In genomic region chr19:10658406-10658805, GRCm38 (mm10) we compare ENCODE assay signal across 30 mouse cellular contexts. TPM values are rescaled to one million over a fixed set of nuclear protein-coding genes. Genes with fewer than 3 reads are reported as not detected.
A peak's percentile ranks its signal among the peaks of the same experiment; 100 is the strongest.
DNase-seq lines count a peak whose midpoint lies in the region; ATAC-seq and TF ChIP-seq lines count a peak whose summit lies in the region.
"Had no signal": no experiment of that assay in that cellular context is flagged by ENCODE, and none has a peak within 500 bp of the region (broad histone marks: within the 10 kb centered on the region; RNA-seq: fewer than 3 reads in every experiment).

No protein-coding gene starts in this region.

- 44% methylated on average over 2 of the region's 2 CpGs for WGBS in intestine, postnatal 0 days
- 70% methylated on average over 2 of the region's 2 CpGs for WGBS in liver, embryonic 11.5 days
- 59% methylated on average over 2 of the region's 2 CpGs for WGBS in liver, embryonic 14.5 days (ENCODE audit: insufficient replicate concordance)
- WGBS in liver, postnatal 0 days (ENCODE audit: insufficient replicate concordance): 52% methylated on average over 2 of the region's 2 CpGs

- no peak for TF ChIP-seq EP300 in liver, embryonic 14.5 days (IDR thresholded peaks at IDR 0.05; ENCODE audit: low read depth)
- peak; percentile 72 for TF ChIP-seq EP300 in liver, postnatal 0 days (IDR thresholded peaks at IDR 0.05; ENCODE audit: low read depth)

- no peaks in the 10 kb centered on the region for H3K36me3 ChIP-seq in intestine, postnatal 0 days (ENCODE audit: control insufficient read depth, insufficient read depth)
- no peaks in the 10 kb centered on the region for H3K36me3 ChIP-seq in liver, embryonic 11.5 days (ENCODE audit: control insufficient read depth, insufficient read depth, low read length)
- H3K36me3 ChIP-seq in liver, embryonic 14.5 days (replicated peaks; ENCODE audit: control insufficient read depth, insufficient read depth, low read depth): no peaks in the 10 kb centered on the region; the same call in 1 of the 2 replicates
- peaks cover 9% of the 10 kb centered on the region for H3K36me3 ChIP-seq in liver, postnatal 0 days (replicated peaks; ENCODE audit: insufficient read depth, low read length)
- H3K36me3 ChIP-seq: forebrain, embryonic 10.5 days; heart, embryonic 12.5 days; heart, embryonic 15.5 days; hindbrain, embryonic 10.5 days; hindbrain, embryonic 13.5 days had no signal

- peaks cover 4% of the 10 kb centered on the region; the same call in 1 of the 2 replicates for H3K4me1 ChIP-seq in intestine, postnatal 0 days (replicated peaks; ENCODE audit: control insufficient read depth, insufficient read depth, low read length)
- peaks cover 58% of the 10 kb centered on the region for H3K4me1 ChIP-seq in liver, embryonic 11.5 days (replicated peaks; ENCODE audit: control insufficient read depth, insufficient read depth, low read length)
- peaks cover 60 to 74% of the 10 kb centered on the region in 2 experiments for H3K4me1 ChIP-seq in liver, embryonic 14.5 days (replicated peaks; ENCODE audit: control insufficient read depth in 2 of 2, insufficient read depth in 2 of 2, low read length in 1 of 2)
- peaks cover 25% of the 10 kb centered on the region for H3K4me1 ChIP-seq in liver, postnatal 0 days (ENCODE audit: insufficient read depth)
- H3K4me1 ChIP-seq: forebrain, embryonic 10.5 days; forebrain, embryonic 13.5 days; hindbrain, embryonic 13.5 days had no signal

- no peak overlapping the region for H3K9ac ChIP-seq in intestine, postnatal 0 days (ENCODE audit: low read depth, low read length)
- H3K9ac ChIP-seq in liver, embryonic 11.5 days (ENCODE audit: low read depth, low read length): no peak overlapping the region
- no peak overlapping the region for H3K9ac ChIP-seq in liver, embryonic 14.5 days (replicated peaks)
- H3K9ac ChIP-seq in liver, postnatal 0 days (replicated peaks): peak overlapping the region; percentile 48; the same call in 1 of the 2 replicates
- H3K9ac ChIP-seq: forebrain, embryonic 13.5 days; heart, embryonic 12.5 days; heart, embryonic 15.5 days; hindbrain, embryonic 13.5 days had no signal

- no peaks in the 10 kb centered on the region for H3K27me3 ChIP-seq in intestine, postnatal 0 days (replicated peaks; ENCODE audit: control insufficient read depth, insufficient read depth, low read length)
- no peaks in the 10 kb centered on the region for H3K27me3 ChIP-seq in liver, embryonic 11.5 days (replicated peaks; ENCODE audit: control insufficient read depth, insufficient read depth, low read length)
- no peaks in the 10 kb centered on the region for H3K27me3 ChIP-seq in liver, embryonic 14.5 days (ENCODE audit: control insufficient read depth, insufficient read depth, low read length)
- H3K27me3 ChIP-seq in liver, postnatal 0 days (ENCODE audit: insufficient read depth, low read length): no peaks in the 10 kb centered on the region
- H3K27me3 ChIP-seq: forebrain, embryonic 13.5 days; heart, embryonic 12.5 days; heart, embryonic 15.5 days; hindbrain, embryonic 13.5 days had no signal

- ATAC-seq in intestine, postnatal 0 days: no peak
- no peak for ATAC-seq in liver, embryonic 11.5 days (replicated peaks; ENCODE audit: low FRiP score)
- no peak for ATAC-seq in liver, embryonic 14.5 days (ENCODE audit: insufficient read depth)
- ATAC-seq in liver, postnatal 0 days: peak; percentile 54
- ATAC-seq: CD4-positive, CD25-positive, alpha-beta regulatory T cell, adult 4 months; forebrain, embryonic 13.5 days; forebrain, embryonic 16.5 days had no signal

- no peaks in the 10 kb centered on the region for H3K9me3 ChIP-seq in intestine, postnatal 0 days (ENCODE audit: control insufficient read depth)
- H3K9me3 ChIP-seq in liver, embryonic 11.5 days (ENCODE audit: control insufficient read depth, low read length): no peaks in the 10 kb centered on the region
- H3K9me3 ChIP-seq in liver, embryonic 14.5 days (ENCODE audit: control insufficient read depth, low read length): no peaks in the 10 kb centered on the region
- no peaks in the 10 kb centered on the region for H3K9me3 ChIP-seq in liver, postnatal 0 days (ENCODE audit: low read length)
- H3K9me3 ChIP-seq: forebrain, embryonic 10.5 days; forebrain, embryonic 13.5 days; heart, embryonic 12.5 days; heart, embryonic 15.5 days; hindbrain, embryonic 10.5 days; hindbrain, embryonic 13.5 days had no signal

- intact Hi-C loops in gastrocnemius, postnatal 14 days (cut with DNase I; ENCODE audit: low total_unique reads): no loop called here

- H3K4me2 ChIP-seq in intestine, postnatal 0 days (replicated peaks; ENCODE audit: low read depth): no peak overlapping the region
- no peak overlapping the region for H3K4me2 ChIP-seq in liver, embryonic 11.5 days
- H3K4me2 ChIP-seq in liver, embryonic 14.5 days (ENCODE audit: low read depth): no peak overlapping the region
- no peak overlapping the region for H3K4me2 ChIP-seq in liver, postnatal 0 days (ENCODE audit: low read depth, low read length)
- H3K4me2 ChIP-seq: forebrain, embryonic 13.5 days; heart, embryonic 12.5 days; heart, embryonic 15.5 days; hindbrain, embryonic 13.5 days had no signal

- no peak for TF ChIP-seq CTCF in intestine, postnatal 0 days (IDR thresholded peaks at IDR 0.05; ENCODE audit: low read depth)
- TF ChIP-seq CTCF in liver, embryonic 14.5 days (IDR thresholded peaks at IDR 0.05; ENCODE audit: low read depth): no peak
- TF ChIP-seq CTCF in liver, postnatal 0 days (IDR thresholded peaks at IDR 0.05; ENCODE audit: low read depth): no peak

- no peak for DNase-seq in liver, embryonic 11.5 days (ENCODE audit: low spot score)
- no peak for DNase-seq in liver, embryonic 14.5 days (ENCODE audit: low read depth in 3 of 3, low spot score in 3 of 3)
- peak; percentile 45 for DNase-seq in liver, postnatal 0 days
- DNase-seq in spleen, postnatal 14 days (ENCODE audit: low spot score in 2 of 2): no peak
- DNase-seq in adrenal gland, postnatal 4 days (ENCODE audit: low spot score in 2 of 2): no peak
- no peak for DNase-seq in frontal cortex, postnatal 25 days (ENCODE audit: low spot score in 2 of 2)
- DNase-seq in gastrocnemius, postnatal 14 days: no peak
- DNase-seq: adrenal gland, postnatal 14 days; cerebellum, adult 11-12 months; cerebellum, adult 8-10 months; cerebellum, postnatal 14 days; gastrocnemius, postnatal 25 days; heart, adult 18-20 months; heart, postnatal 10 days; heart, postnatal 36 days had no signal

- no peak overlapping the region for H3K4me3 ChIP-seq in intestine, postnatal 0 days (ENCODE audit: low read depth, low read length)
- no peak overlapping the region for H3K4me3 ChIP-seq in liver, embryonic 11.5 days (ENCODE audit: low read depth, low read length)
- no peak overlapping the region for H3K4me3 ChIP-seq in liver, embryonic 14.5 days (ENCODE audit: insufficient read depth in 1 of 2, low read depth in 2 of 2, low read length in 2 of 2)
- no peak overlapping the region for H3K4me3 ChIP-seq in liver, postnatal 0 days (ENCODE audit: low read depth, low read length)
- H3K4me3 ChIP-seq: forebrain, embryonic 10.5 days; forebrain, embryonic 13.5 days; gastrocnemius, adult 2 months; heart, embryonic 12.5 days; heart, embryonic 15.5 days; hindbrain, embryonic 10.5 days; hindbrain, embryonic 13.5 days had no signal

- H3K27ac ChIP-seq in intestine, postnatal 0 days (ENCODE audit: low read depth, low read length): peak overlapping the region; percentile 82
- peak overlapping the region; percentile 65 for H3K27ac ChIP-seq in liver, embryonic 11.5 days (ENCODE audit: low read depth, low read length)
- peak overlapping the region; percentile 26 for H3K27ac ChIP-seq in liver, embryonic 14.5 days
- H3K27ac ChIP-seq in liver, postnatal 0 days (ENCODE audit: low read depth): peak overlapping the region; percentile 98
- H3K27ac ChIP-seq: forebrain, embryonic 10.5 days; forebrain, embryonic 13.5 days; gastrocnemius, adult 2 months; heart, embryonic 15.5 days; hindbrain, embryonic 10.5 days; hindbrain, embryonic 13.5 days had no signal

RNA-seq across cellular contexts. Expression of gene Pga5, which starts 19.5 kb away (rescaled TPM):
- 5.0 and 24.6 TPM in 2 replicates for polyA plus RNA-seq in intestine, postnatal 0 days (2015; fragmentation: Nextera tagmentation; extraction: Ambion mirVana)
- polyA plus RNA-seq in liver, embryonic 11.5 days (2014; fragmentation: Nextera tagmentation; extraction: Ambion mirVana): not detected in 2 replicates
- 0.02 TPM in 1 of 2 replicates, not detected in the other for polyA plus RNA-seq in liver, embryonic 14.5 days (2012; rRNA removed)
- not detected in 2 replicates for polyA plus RNA-seq in liver, embryonic 14.5 days (2014; fragmentation: Nextera tagmentation; extraction: Ambion mirVana)
- polyA plus RNA-seq in liver, postnatal 0 days (2015; fragmentation: Nextera tagmentation; extraction: Ambion mirVana): 0.07 TPM in 1 of 2 replicates, not detected in the other
- under 1 TPM in 1 of 2 experiments, not detected in 1; 0.56 TPM for total RNA-seq in adrenal gland, postnatal 4 days (2021)
- not detected for total RNA-seq in gastrocnemius, postnatal 14 days (2021)
- total RNA-seq: adrenal gland, adult 2 months; adrenal gland, postnatal 14 days; gastrocnemius, adult 2 months; gastrocnemius, postnatal 25 days; heart, adult 18-20 months; heart, postnatal 10 days; heart, postnatal 36 days; MEL had no signal
- polyA plus RNA-seq: adrenal gland, adult 2 months; C2C12; CD4-positive, CD25-positive, alpha-beta regulatory T cell, adult 4 months; embryonic facial prominence, embryonic 11.5 days; embryonic facial prominence, embryonic 14.5 days; forebrain, embryonic 10.5 days; forebrain, embryonic 13.5 days; forebrain, embryonic 16.5 days; heart, embryonic 12.5 days; heart, embryonic 15.5 days; hindbrain, embryonic 10.5 days; hindbrain, embryonic 13.5 days had no signal

RNA-seq across cellular contexts. Expression of gene Vwce, which starts 24.4 kb away (rescaled TPM):
- polyA plus RNA-seq in intestine, postnatal 0 days (2015; fragmentation: Nextera tagmentation; extraction: Ambion mirVana): 7.1 and 8.4 TPM in 2 replicates
- 7.8 and 10.4 TPM in 2 replicates for polyA plus RNA-seq in liver, embryonic 11.5 days (2014; fragmentation: Nextera tagmentation; extraction: Ambion mirVana)
- 6.7 and 8.5 TPM in 2 replicates for polyA plus RNA-seq in liver, embryonic 14.5 days (2012; rRNA removed)
- polyA plus RNA-seq in liver, embryonic 14.5 days (2014; fragmentation: Nextera tagmentation; extraction: Ambion mirVana): 5.4 and 7.4 TPM in 2 replicates
- 18.2 and 19.9 TPM in 2 replicates for polyA plus RNA-seq in liver, postnatal 0 days (2015; fragmentation: Nextera tagmentation; extraction: Ambion mirVana)
- 1 to 10 TPM; 2.2 to 4.9 TPM for total RNA-seq in adrenal gland, postnatal 4 days (2021)
- total RNA-seq in gastrocnemius, postnatal 14 days (2021): under 1 TPM; 0.04 to 0.10 TPM
- total RNA-seq: gastrocnemius, adult 2 months; heart, postnatal 36 days had no signal
- polyA plus RNA-seq: CD4-positive, CD25-positive, alpha-beta regulatory T cell, adult 4 months had no signal

RNA-seq across cellular contexts. Expression of gene Vps37c, which starts 30.1 kb away (rescaled TPM):
- 31.3 and 32.2 TPM in 2 replicates for polyA plus RNA-seq in intestine, postnatal 0 days (2015; fragmentation: Nextera tagmentation; extraction: Ambion mirVana)
- 23.2 TPM in 2 replicates for polyA plus RNA-seq in liver, embryonic 11.5 days (2014; fragmentation: Nextera tagmentation; extraction: Ambion mirVana)
- 6.0 and 6.3 TPM in 2 replicates for polyA plus RNA-seq in liver, embryonic 14.5 days (2012; rRNA removed)
- polyA plus RNA-seq in liver, embryonic 14.5 days (2014; fragmentation: Nextera tagmentation; extraction: Ambion mirVana): 9.3 and 10.4 TPM in 2 replicates
- 8.2 and 9.4 TPM in 2 replicates for polyA plus RNA-seq in liver, postnatal 0 days (2015; fragmentation: Nextera tagmentation; extraction: Ambion mirVana)
- total RNA-seq in adrenal gland, postnatal 4 days (2021): 10 to 100 TPM; 27.0 to 28.6 TPM
- total RNA-seq in gastrocnemius, postnatal 14 days (2021): 10 to 100 TPM; 15.2 to 22.0 TPM

RNA-seq across cellular contexts. Expression of gene Tkfc, which starts 53.0 kb away (rescaled TPM):
- polyA plus RNA-seq in intestine, postnatal 0 days (2015; fragmentation: Nextera tagmentation; extraction: Ambion mirVana): 76.4 and 83.9 TPM in 2 replicates
- polyA plus RNA-seq in liver, embryonic 11.5 days (2014; fragmentation: Nextera tagmentation; extraction: Ambion mirVana): 16.1 and 16.2 TPM in 2 replicates
- 11.7 and 13.9 TPM in 2 replicates for polyA plus RNA-seq in liver, embryonic 14.5 days (2012; rRNA removed)
- polyA plus RNA-seq in liver, embryonic 14.5 days (2014; fragmentation: Nextera tagmentation; extraction: Ambion mirVana): 15.1 and 15.6 TPM in 2 replicates
- polyA plus RNA-seq in liver, postnatal 0 days (2015; fragmentation: Nextera tagmentation; extraction: Ambion mirVana): 82.1 and 133 TPM in 2 replicates
- 10 to 100 TPM; 41.2 to 62.6 TPM for total RNA-seq in adrenal gland, postnatal 4 days (2021)
- total RNA-seq in gastrocnemius, postnatal 14 days (2021): 1 to 10 TPM; 6.4 to 7.2 TPM

RNA-seq across cellular contexts. Expression of gene Ddb1, which starts 53.3 kb away (rescaled TPM):
- 97.9 and 100 TPM in 2 replicates for polyA plus RNA-seq in intestine, postnatal 0 days (2015; fragmentation: Nextera tagmentation; extraction: Ambion mirVana)
- polyA plus RNA-seq in liver, embryonic 11.5 days (2014; fragmentation: Nextera tagmentation; extraction: Ambion mirVana): 311 and 347 TPM in 2 replicates
- 66.8 and 91.2 TPM in 2 replicates for polyA plus RNA-seq in liver, embryonic 14.5 days (2012; rRNA removed)
- 133 and 147 TPM in 2 replicates for polyA plus RNA-seq in liver, embryonic 14.5 days (2014; fragmentation: Nextera tagmentation; extraction: Ambion mirVana)
- polyA plus RNA-seq in liver, postnatal 0 days (2015; fragmentation: Nextera tagmentation; extraction: Ambion mirVana): 68.7 and 81.3 TPM in 2 replicates
- 100 to 1,000 TPM; 353 to 388 TPM for total RNA-seq in adrenal gland, postnatal 4 days (2021)
- 100 to 1,000 TPM; 143 to 164 TPM for total RNA-seq in gastrocnemius, postnatal 14 days (2021)

Comparison
In these comparisons a context has a peak if more than half of its experiments do, and no peak if none do; other contexts are left out.
1. H3K27ac ChIP-seq: peak in every context shown above with its lines; median percentile 98 in liver, postnatal 0 days; 82 in intestine, postnatal 0 days; 65 in liver, embryonic 11.5 days; 26 in liver, embryonic 14.5 days.